Mouse (Mus musculus) G1E (cell line): ENCODE results near the gene Khsrp.

Source experiments
- CTCF ChIP-seq: IDR thresholded peaks from 2 replicates; pipeline ENCODE4 v1.5.1; 2012; ENCODE audit warnings: low read depth, low read length, inconsistent platforms, mixed read lengths
- GATA1 ChIP-seq: IDR thresholded peaks from 2 replicates; pipeline ENCODE4 v1.6.1; 2012; ENCODE audit warnings: borderline replicate concordance, low read length, inconsistent platforms, mixed read lengths
- POLR2AphosphoS5 ChIP-seq: IDR thresholded peaks from 2 replicates; pipeline ENCODE4 v1.6.1; 2012; ENCODE audit warnings: low read depth, low read length, inconsistent platforms; ENCODE audit not compliant: insufficient replicate concordance

DNA sequence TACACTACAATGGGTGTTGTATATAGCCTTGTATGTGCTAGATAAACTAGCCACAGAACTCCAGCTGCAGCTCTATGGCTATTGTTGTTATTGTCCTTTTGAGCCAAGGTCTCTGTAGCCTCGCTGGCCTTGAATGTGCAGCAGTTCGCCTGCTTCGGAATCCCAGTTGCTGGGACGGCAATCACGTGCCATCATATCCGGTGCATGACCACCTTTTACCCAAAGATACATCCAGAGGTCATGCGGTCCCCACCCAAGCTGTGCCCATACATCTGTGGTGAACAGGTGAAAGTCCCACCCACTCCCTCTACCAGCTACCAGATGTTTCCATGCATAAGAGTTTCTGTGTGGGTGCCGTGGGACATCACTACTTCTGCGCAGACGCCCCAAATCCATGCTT is 29.7 kb upstream of the Khsrp start:
- no peak for TF ChIP-seq CTCF
- no peak for TF ChIP-seq GATA1
- TF ChIP-seq POLR2AphosphoS5, result no peak
